Mouse (Mus musculus) lung, postnatal 14 days (tissue): ENCODE measurements around the gene Mybph.
A peak's percentile ranks its signal among the peaks of the same experiment; 100 is the strongest.

Experiments
- DNase-seq: peaks from one replicate; pipeline ENCODE4 v3.0.0; 2021

Gene Mybph

GRCm38 (mm10) chr1:134193126-134193525 lies at the start of gene Mybph:
Gene Mybph (plus strand): TSS chr1:134193448.
- no peak for DNase-seq

DNA sequence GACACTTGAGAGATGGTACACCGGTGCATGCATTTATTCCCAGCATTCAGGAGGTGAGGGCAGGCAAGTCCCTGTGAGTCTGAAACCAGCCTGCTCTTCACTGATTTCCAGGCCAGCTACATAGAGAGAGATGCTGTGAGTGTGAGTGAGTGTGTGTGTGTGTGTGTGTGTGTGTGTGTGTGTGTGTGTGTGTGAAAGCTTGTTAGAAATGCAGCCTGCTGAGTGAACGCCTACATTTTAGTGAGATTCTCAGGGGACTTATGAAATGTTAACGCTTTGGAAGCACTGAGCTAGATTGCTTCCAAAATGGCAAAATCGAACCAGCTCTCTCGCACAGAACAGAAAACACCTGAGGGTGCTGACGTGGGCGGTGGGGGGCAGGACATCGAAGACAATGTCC lies 47.2 kb upstream of the Mybph start:
- DNase-seq: no peak

DNA sequence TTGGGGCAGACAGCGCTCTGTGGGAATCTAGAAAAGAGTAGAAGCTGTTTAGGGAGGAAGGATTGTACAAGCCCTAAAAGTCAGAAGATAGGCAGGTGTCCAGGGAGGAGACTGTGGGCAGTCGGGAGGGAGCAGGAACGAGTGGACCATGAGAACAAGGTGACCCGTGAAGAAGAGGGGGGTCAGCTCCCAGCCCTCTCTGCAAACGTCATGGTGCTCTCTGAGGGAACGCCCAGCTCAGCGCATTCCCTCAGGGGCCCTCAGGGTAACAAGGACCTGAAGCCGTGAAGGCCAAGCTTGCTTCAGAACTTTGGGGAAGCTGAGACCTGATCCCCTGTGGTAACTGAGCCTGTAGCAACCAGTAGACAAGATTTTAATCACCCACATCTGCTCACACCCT lies 43.2 kb upstream of the Mybph start:
- no peak for DNase-seq

DNA sequence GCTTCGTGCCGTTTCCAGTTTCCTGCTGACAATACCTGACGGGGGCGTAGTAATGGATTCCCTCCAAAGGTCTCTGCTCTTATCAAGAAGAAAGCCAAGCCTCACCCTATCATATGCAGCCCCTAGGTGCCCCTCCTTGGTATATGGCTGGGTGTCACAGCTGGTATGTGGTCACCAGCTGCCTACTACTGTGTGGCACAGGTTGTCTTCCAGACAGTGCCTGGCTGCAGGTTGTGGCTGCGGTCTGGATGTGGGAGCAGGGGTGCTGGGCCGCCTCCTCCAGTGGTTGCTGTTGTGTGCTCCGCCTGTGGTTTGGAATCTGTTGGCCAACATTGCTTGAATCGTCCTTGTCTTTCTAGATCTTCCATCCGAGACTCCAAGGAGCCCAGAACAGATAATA lies 42.5 kb upstream of the Mybph start:
- DNase-seq: no peak

DNA sequence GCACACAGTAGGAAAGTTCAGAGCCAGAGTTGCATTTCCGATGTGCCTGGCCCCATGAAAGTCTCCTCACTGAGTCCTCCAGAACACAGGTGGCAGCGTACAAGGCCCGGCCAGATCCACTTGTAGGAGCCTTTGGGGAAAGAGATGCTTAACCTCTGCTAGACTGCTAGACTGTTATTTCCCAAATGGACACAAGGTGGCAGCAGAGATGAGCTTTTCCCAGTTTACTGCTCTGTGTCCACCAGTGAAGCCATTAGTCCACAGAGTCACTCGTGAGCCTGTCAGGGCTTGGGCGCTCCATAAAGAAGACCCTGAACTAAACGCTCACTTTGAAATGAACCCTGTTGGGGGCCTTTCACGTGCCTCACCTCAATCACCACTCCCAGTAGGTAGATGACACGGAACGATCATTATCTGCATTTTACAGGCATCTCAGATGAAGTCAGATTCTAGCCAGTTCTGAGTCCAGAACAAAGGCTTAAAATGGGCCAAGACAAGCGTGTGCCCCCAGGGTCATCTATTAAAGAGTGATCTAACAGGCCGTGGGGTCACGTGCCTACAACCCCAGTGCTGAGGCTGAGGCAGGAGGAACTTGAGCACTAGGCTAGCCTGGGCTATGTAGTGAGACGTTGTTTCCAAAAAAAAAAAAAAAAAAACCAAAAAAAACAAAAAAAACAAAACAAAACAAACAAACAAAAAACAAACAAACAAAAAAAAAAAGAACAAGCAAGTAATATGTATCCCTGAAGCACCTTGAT lies 41.4 kb upstream of the Mybph start:
- DNase-seq: peak; percentile 88

DNA sequence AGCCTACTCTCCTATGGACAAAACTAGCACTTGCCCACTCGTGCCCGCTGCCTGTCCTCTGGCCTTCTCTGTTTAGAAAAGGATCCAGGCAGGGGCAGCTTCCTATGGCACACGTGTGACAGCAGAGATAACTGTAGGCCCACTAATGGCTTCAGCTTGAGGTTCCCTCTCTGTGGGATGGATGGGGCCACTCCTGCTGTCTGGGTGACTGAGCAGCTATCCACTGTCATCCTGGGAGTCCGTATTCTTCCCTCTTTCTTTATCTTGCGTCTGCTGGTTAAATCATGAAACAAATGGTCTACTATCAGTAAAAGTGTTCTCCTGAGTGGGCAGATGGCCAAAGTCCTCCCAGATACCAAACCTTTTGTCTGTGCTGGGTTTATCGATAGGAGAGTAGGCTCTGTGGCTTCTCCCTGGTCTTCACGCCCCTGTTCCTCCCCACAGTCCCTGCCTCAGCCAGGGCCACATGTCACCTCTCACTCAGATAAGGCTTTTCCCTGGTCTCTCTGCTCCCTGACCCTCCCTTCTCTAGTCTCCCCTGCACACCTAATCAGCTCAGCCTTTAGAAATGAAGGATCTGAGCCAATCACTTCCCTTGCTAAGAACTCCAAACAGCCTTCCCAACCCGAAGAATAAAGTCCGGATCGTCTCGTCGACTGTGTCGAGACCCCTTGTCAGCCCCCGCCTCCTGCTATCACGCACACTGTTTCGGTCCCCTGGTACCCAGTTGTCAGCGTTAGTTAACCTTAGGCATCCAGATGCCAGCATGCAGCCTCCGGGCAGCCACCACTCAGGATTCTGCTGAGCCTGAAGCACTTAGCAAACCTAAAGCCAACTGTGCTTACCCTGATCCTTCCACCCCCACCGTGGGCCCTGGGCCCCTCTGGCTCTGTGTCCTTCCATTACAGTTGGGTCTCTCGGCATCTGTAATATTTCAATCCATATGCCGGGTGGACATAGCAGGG lies 40.3 kb upstream of the Mybph start:
- no peak for DNase-seq

GRCm38 (mm10) chr1:134154121-134154520 lies 39.1 kb upstream of the Mybph start:
- no peak for DNase-seq

DNA sequence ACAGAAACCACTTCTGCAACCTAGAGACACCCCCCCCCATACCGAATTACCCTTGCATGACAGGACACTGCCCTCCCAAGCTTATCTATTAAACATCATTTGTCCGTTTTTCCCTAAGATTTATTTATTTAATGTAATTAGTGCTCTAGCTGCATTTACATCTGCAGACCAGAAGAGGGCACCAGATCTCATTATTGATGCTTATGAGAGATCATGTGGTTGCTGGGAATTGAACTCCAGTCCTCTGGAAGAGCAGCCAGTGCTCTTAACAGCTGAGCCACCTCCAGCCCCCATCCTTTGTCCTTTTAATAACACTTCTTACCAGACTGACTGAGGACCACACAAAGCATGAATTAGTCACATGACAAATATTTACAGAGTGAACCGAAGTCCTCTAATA lies 38.6 kb upstream of the Mybph start:
- DNase-seq: no peak

DNA sequence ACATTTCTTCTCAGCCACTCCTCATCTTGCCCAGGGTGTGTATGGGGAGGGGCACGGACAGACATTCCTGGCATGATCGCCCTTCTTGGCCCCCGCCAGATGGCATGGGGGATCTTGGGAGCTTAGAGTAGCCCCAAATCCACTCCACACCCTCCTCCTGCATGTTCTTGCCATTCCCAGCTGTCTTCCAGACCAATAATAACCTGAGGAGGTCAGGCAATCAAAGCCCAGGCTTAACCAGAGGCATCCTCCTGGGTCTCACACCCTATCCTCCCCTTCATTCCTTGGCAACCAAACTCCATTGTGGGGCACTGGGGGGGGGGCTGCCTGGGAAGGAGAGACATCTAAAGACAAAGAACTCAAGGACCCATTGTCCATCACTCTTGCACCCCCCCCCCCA lies 32.8 kb upstream of the Mybph start:
- DNase-seq: no peak

DNA sequence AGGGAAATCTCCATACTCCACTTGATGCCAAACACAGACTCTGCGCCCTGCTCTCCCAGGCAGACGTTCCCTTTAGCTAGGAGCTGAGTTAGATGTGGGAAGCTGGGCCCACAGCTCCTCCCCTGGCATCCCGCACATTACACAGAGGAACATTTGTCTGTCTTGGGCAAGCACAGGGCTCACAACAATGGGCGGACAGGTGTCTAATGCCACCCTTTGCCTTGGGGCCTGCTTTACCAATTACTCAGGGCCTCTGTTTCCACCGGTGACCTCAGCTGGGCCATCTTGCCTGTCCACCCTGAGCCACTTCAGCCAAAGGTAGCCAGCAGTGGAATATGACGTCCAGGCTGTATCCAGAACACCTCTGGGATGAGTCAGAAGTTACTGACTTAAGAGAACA lies 31.8 kb upstream of the Mybph start:
- DNase-seq: no peak

GRCm38 (mm10) chr1:134162510-134163225 lies 30.6 kb upstream of the Mybph start:
- DNase-seq: no peak

DNA sequence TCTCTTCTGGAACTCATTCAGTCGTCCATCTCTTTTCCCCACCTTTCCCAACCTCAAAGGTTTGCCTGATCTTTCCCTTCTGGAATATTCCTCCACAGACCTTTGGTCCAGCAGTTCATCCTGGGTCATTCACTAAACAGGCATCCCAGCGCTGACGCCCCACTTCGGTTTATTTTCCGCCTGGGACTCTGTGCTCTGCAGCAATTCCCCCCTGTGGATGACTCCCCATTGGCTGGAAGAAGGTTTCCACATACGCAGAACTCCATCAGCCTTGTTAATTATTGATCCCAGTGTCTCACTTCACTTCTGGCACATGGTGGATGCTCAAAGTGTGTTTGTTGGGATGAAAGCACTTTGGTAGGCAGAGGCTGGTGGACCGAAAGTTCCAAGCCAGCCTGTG lies 29.8 kb upstream of the Mybph start:
- no peak for DNase-seq

GRCm38 (mm10) chr1:134164454-134164853 lies 28.8 kb upstream of the Mybph start:
- peak; percentile 62 for DNase-seq

GRCm38 (mm10) chr1:134166547-134166946 lies 26.7 kb upstream of the Mybph start:
- DNase-seq: no peak

GRCm38 (mm10) chr1:134167416-134168305 lies 25.6 kb upstream of the Mybph start:
- no peak for DNase-seq

- no peak for DNase-seq
These were observed 24.7 kb upstream of the Mybph start for GRCm38 (mm10) chr1:134168567-134168966.

DNA sequence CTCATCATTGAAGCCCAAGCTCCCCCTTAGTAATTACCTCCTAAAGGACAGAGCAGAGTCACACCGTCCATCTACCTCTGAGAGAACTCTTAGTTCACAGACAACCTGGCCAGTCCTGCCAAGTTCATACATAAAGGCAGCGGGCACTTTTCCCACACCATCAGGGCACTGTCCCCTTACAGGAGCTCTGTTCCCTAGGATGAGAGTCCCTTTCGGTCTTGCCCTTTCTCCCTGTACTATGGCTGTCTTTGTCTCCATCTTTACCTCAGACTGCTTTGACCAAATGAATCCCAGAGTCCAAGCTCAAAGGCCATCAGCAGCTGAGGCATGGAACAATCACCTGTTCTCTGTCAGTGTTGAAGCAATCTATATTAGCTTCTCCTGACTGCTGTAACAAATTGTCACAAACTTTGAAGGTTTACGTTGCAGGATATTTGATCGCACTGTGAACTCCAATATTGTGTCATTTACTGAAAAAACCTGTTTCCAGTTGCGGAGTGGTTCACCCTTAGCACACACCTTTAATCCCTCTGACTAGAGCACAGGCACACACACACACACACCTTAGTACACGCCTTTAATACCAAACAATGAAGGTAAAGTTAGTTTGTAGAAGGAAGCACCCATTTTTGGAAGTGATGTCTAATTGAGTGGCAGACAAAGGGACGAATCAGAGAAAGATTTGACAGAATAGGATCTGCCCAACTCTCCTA lies 24.1 kb upstream of the Mybph start:
- DNase-seq: no peak

DNA sequence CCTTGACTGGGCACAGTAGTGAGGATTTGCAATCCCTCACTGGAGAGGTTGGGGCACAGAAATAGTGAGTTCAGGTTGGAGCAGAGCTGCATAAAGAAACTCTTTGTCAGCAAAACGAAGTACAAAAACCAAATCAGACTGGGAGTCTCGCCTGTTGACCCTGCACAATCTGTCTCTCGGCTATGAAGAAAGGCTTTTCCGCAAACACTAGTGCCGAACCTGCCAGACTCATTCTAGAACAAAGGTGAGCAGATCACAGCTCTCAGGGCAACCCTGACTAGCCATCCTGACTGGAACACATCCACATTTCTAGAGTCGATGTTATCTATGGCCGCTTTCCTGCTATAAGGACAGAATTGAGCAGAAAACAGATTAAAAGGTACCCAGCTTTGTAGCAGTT lies 20.2 kb upstream of the Mybph start:
- no peak for DNase-seq

DNA sequence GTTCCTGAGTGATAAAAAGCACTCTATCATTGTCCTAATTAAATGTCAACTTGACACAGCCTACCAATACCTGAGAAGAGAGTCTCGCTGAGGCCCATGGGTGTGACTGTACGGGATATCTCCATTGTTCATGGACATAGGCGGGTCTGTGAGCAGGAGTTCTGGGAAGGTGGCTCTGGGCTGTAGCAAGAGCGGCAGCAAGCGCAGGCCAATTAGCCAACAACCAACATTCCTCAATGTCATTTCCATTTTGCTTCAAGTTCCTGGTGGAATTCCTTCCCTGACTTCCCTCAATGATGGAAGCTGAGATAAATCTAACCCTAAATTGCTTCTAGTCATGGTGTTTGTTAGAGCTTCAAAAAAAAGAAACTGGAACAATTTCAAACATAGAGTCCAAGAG lies 15.3 kb upstream of the Mybph start:
- no peak for DNase-seq

GRCm38 (mm10) chr1:134182025-134182424 lies 11.2 kb upstream of the Mybph start, which contains the start of gene Chil1:
Gene Chil1 (plus strand): TSS chr1:134182176.
- peak; percentile 58 for DNase-seq

DNA sequence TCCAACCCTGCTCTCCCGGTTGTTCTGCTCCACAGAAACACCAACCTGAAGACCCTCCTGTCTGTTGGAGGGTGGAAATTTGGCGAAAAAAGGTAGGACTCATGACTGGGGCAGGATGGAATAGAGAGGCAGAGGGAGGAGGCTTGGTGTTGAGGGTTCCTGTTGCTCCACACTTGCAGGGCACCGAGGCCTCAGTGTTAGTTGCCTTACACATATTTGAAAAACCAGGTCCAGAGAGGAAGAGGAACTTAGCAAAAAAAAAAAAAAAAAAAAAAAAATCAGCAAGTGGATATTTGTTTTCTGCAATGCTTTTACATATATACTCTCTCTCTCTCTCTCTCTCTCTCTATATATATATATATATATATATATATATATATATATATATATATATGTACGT lies 9.2 kb upstream of the Mybph start:
- no peak for DNase-seq

- no peak for DNase-seq
These were observed 5.0 kb upstream of the Mybph start for GRCm38 (mm10) chr1:134188217-134188616.
